Mouse (Mus musculus): ENCODE data around the gene Lamb3.

DNA sequence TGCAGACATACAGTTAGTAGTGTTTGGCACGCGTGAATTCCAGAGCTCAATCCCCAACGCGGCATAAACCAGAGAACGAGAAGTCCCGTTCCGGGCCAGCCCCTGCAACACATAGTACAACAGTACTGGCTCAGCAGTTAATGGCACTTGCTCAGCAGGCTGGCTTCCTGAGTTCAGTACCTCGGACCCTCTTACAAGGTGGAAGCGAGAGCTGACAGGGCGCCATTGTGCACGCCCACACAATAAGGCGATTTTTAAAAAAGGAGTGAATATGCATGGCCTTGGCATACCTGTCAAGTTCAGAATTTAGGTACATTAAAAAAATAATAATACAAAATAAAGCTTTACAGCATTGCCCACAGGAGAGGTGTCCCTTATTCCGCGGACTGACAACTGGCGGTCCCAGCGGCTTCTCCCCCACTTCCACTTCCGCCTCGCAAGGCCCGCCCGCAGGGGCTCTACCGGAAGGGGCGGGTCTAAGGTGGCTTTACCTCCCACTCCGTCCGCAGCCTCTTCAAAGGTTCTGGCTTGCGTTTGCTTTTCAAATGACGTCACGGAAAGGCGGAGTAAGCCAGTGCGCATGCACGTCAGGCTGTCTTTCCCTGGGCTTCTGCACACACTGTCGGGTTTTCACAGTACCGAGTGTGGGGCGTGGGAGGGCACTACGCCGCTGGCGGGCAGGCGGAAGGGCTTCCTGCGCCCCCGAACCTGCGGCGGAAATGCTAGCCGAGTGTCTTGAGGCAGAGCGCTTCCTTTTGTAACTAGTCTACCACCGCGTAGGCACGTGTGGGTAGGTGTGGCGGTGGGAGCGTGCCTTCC is 34.3 kb upstream of the Lamb3 start:
- TF ChIP-seq CTCF (IDR thresholded peaks at IDR 0.05; ENCODE audit: control insufficient read depth, insufficient read depth, low read length) (no peak), POLR2A (IDR thresholded peaks at IDR 0.05; ENCODE audit: borderline replicate concordance, control insufficient read depth, low read depth, low read length) (peak; percentile 95)
